Mouse (Mus musculus) spleen, embryonic (tissue): Measurements from ENCODE around the gene Ppp2r2d.

ENCODE experiments used
- CTCF ChIA-PET: fragments of 350-600 bp; sonication (Branson Sonifier 250); formaldehyde crosslinking; loops from one replicate; lab custom pipeline; 2022; lab: Charles Lee

The Ppp2r2d gene

DNA sequence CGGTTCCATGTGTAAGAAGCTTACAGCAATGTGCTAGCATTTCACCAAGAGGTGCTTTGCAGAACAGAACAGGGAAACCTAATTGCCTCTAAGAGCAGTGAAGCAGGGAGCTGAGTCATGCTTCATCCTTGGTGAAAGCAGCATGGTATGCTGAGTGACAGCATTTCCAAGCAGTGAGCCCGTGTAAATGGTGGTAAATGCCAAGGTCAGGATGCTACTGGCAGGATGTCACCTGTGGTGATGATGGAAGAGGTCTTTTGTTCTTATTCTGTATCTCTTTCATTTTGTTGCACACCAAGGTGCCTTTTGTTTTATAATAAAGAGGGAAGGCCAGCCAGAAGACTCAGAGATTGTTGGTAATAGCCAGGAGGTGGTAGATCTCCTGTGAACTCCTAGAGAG is 10.8 kb downstream of the Ppp2r2d start:
- CTCF ChIA-PET = no interaction called here

DNA sequence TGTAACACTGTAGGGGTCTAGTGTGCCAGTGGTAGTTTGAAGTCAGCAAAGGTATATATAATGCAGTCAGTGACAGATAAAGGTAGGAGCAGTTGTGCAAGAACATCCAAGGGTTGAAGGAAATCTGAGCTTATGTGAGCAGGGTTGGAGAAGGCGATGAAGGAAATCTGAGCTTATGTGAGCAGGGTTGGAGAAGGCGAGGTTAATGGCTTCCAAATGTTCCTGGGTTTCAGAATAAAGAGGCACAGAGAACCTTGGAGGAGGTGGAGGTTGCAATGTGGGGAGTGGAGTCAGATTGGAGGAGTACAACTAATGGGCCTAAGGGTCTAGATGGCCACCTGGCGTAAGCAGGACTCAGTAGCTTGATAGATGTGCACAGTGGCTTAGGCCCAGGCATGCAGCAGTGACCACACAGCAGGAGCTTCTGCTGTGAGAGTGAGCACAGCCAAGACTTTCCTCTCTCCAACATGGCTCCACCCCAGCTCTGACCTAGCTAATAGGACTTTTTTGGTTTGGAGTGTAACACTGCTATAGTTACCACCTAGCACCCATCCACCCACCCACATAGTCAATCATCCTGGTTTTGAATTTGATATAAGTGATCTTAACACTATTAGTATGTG is 18.2 kb downstream of the Ppp2r2d start:
- CTCF ChIA-PET = no interaction called here

DNA sequence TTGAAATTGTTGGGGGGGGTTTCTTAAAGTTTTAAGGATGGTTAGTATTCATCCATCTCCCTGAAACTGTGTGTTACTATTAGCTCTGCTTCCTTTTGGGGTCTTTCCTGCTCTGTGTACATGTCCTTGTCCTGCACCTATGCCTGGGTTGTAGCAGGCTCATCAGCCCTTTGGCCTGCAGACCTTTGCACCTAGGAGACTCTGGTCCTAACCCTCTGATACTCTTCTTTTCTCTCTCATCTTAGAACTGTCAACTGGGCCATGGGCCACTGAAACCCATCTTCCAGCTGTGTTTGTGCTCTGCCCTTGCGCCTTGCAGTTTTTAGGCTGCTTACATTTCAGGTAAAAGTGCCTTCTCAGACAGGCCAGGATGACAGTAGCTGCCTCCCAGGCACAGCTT is 18.9 kb downstream of the Ppp2r2d start:
- CTCF ChIA-PET = no interaction called here

DNA sequence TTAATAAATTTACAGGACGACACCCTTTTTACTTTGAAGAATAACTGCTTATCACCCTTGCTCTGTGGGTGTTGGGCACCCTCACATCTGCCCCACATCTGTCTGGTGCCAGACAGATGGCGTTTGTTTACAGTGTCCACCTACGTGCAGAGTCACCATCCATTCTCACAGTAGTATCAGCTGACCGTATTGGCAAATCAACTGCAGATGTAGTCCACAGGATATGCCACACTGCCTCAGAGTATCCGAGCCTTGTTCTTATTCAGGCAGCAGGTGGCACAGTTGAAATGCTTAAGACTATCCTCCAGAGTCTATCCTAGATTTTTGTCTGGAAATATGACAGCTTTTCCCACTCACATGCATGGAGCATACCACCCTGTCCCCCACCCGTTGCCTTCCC is 21.4 kb downstream of the Ppp2r2d start:
- CTCF ChIA-PET = no interaction called here

DNA sequence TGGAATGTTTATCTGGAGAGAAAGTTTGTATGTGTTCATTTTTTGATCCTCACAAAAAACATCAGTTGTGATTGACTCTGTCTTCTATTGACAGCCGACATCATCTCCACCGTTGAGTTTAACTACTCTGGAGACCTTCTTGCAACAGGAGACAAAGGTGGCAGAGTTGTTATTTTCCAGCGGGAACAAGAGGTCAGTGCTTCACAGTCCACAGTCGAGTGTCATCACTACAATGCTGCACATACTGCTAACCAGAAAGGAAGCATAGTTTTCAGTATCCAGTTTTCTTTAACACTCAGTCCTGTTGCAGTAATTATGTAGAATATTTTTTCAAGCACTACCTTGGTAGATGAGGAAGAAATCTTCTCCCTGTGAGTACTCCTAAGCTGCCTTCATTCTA is 22.4 kb downstream of the Ppp2r2d start:
- CTCF ChIA-PET = no interaction called here

DNA sequence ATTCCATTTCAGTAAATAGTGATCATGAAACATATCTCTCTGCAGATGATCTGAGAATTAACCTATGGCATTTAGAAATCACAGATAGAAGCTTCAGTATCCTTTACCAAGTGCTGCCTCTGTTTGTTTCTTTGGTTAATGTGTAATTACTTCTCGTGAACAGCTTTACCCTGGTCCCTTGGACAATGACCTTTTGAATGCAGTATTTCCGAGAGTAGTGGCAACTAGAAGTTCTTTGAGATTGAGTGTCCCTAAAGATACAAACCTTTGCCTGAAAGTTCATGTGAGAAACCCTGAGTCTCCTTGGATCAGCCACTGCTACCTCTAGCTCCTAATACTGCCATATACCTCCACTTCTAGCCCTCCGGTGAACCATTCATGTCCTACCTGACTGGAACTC is 27.1 kb downstream of the Ppp2r2d start:
- CTCF ChIA-PET = no interaction called here

DNA sequence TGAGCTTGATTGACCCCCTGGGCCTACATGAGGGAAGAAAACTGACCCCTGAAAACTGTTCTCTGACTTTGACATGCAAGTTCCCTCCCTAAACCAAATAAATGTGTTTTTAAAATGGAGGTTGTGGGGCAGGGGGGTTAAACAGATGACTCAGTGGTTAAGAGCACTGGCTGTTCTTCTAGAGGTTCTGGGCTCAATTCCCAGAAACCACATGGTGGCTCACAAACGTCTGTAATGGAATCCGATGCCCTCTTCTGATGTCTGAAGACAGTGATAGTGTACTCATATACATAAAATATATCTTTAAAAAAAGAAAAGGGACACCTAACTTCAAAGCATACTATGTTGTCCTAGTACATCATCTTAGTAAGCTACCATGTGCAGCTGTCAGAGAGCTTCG is 29.2 kb downstream of the Ppp2r2d start:
- CTCF ChIA-PET = no interaction called here

DNA sequence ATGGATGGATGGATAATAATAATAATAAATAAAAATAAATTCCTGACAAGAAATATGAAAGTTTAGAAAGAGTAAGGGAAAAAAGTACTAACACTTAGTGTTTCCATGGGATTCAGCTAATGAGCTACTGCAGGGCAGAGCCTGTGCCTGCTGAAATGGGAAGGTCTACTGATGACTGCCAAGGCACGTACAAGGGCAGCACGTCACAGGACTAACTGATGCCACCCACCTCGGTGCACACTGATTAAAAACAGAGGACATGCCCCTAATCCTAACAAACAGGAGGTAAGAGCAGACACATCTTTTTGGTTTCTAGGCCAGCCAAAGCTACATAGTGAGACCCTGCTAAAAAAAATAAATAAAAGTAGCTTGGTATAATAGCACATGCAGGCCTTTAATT is 37.8 kb downstream of the Ppp2r2d start:
- CTCF ChIA-PET = no interaction called here

DNA sequence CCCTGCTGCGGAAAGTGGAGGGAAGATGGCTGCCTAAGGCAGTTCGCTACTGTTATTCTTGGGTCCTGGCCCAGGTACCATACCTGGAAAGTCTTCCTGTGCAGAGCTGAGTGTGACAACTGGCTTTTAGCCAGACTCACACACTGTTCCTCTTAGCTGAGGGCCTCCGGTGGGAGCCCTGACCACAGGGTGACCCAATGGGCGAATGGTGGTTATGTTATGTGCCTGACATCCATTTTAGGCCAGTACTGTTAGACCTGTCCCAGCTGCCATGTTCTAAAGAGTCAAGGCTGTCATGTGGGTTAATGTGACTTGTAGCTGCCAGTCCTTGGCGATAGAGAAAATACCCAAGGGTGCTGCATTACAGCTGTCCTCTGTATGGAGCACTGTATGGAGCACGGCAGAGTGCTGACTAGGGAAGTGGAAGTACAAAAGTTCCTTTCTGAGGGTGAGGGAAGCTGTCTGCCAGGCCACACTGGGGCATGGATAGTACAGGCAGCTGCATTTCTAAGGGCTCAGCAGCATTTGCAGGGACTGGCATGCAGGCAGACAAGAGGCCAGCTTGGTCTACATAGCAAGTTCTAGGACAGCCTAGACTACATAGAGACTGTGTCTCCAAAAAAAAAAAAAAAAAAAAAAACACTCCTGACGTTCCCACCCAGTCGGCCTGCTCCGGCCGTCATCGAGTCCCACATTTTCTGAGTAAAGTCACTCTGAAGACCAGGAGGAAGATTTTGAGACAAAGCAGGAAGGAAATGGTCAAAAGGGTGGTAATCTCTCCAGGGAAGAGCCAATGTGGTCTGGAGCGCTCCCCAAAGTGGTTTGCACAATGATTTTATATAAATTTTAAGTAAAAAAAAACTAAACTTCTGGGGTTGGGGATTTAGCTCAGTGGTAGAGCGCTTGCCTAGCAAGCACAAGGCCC is 39.7 kb downstream of the Ppp2r2d start:
- CTCF ChIA-PET = interaction anchor here (0.6 kb wide), 1 partner anchor 379 kb away, joined by 3 read pairs; no protein-coding TSS in a partner anchor

DNA sequence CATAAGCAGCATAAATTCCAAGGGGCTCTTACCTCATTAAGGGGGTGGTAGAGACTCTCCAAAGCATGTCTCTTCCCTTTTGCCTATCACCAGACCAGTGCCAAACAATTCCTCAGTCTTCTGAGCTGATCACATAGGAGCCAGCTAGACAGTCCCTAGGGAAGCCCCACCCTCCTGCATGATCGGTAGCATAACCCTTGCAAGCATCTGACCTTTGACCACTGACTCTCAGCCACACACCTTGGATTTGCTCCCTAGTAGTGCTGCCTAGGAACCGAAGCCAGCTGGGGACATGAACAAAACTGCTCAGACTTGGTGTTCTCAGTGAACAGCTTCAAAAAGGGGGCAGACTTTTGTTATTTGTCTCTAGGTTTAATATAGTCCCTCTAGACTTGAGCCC is 52.2 kb downstream of the Ppp2r2d start:
- CTCF ChIA-PET = no interaction called here

DNA sequence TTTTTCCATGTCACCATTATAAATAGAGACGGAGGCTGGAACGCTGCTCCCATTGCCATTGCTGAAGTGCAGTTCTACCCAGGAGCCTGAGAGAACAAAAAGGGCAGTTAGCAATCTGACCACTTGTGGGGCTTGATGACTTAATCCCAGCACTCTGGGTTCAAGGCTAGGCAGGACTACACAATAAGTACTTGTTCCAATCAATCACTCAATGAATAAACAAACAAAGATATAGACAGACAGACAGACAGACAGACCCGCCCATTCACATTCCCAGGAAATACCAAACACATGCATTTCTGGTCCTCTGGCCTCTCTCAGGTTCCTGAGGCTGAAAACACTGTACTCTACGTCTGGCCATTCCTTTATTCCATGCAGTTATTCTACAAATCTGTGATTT is 52.9 kb downstream of the Ppp2r2d start:
- CTCF ChIA-PET = no interaction called here

DNA sequence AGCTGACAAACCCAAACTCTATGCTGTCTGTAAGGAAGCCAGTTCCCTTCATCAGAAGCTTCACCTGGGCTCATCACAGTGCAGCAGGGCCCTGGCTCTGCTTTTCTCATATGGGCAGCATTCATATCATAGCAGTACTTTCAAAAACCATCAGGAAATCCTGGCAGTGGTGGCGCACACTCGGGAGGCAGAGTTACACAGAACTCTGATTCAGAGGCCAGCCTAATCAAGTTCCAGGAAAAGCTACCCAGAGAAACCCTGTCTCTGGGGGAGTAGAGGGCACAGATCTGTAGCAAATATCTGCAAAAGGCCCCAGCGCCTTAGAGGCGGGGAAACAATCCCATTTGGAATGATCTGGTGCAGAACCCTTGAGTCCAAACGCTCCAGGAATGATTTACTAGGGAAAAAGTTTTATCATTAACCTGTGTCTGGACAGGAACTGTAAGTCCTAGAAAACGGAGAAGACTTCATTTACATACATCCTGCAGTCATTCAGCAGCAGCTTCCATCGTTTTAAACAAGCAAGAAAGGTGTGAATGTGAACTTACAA is 58.1 kb downstream of the Ppp2r2d start:
- CTCF ChIA-PET = no interaction called here

DNA sequence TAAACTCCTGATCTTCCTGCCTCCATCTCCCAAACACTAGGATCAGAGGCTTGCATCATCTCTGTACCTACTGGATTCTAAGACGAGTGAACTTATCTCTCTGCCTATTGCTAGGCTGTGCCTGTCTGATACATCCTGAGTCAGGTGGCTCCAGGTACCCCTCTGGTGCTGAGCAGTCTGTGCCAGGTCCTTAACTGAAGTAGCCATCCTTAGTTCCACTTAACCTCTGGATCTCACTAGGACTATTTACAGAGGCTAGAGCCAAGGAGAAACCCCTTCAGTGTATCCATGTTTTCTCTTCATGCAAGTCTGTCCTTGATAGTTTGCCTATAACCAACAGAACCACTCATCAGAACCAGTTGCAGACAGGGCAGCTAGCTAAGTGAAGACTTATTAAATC is 60.6 kb downstream of the Ppp2r2d start:
- CTCF ChIA-PET = no interaction called here

DNA sequence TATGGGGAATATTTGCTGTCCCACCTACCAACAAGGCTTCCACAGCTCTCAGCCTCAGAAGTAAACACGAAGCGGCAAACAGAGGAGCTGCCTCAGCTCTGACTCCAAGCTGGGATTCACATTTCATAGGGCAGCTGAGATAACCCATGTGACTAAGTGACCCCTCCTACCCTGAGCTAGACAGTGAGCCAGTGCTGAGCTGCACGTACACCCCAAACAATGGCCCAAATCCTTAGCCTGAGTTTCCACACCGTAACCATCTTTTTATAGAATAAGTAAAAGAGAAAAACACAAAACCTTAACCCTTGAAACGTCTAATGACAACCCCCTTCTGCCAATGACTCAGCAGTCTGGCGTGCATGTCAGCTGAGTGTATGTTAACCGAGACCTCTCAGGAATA is 61.2 kb downstream of the Ppp2r2d start:
- CTCF ChIA-PET = interaction anchor here (0.7 to 1.2 kb wide), 2 partner anchors 61 to 68 kb away, joined by 3 read pairs; partner anchors contain the start of genes Mapk1ip1 and Ppp2r2d

DNA sequence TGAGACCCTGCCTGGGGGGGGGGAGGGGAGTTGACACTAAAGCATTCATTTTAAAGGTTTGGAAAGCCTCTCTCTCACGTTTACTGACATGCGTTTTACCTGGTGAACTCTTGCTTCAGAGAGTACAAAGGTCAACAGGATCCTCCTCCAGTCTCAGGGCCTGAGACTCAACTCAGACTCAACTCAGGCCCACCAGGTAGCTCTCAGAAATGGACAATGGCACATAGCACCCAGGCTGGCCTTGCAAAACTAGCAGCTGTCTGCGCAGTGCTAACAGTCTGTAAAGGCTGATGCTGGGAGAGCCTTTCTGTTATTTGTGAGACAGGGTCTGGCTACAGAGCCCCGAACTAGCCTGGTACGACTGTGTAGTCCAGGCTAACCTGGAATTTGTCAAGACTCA is 62.1 kb downstream of the Ppp2r2d start:
- CTCF ChIA-PET = interaction anchor here (1.2 kb wide), 1 partner anchor 62 kb away, joined by 3 read pairs; the partner anchor contains the start of genes Mapk1ip1 and Ppp2r2d

DNA sequence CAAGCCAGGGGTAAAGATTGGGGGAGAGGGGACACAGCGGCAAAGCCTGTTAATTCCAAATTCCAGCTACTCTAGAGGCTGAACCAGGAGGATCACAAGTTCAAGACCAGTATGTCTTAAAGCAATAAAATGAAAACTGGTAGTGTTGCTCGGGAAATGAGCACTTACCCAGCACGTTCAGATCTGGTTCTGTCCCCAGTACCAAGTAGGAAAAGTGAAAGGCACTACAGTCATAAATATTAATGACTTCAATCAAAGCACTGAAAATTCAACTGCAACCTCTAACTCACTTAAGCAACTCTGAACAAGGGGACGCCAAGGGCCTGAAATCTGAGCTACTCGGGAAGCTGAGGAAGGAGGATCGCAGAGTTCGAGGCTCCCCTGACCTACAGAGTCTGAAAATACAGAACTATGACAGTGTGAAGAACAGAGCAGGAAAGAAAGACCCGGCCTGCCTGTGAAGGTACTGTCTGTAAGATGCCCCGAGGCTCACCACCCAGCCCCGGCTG is 62.9 kb downstream of the Ppp2r2d start:
- CTCF ChIA-PET = no interaction called here

DNA sequence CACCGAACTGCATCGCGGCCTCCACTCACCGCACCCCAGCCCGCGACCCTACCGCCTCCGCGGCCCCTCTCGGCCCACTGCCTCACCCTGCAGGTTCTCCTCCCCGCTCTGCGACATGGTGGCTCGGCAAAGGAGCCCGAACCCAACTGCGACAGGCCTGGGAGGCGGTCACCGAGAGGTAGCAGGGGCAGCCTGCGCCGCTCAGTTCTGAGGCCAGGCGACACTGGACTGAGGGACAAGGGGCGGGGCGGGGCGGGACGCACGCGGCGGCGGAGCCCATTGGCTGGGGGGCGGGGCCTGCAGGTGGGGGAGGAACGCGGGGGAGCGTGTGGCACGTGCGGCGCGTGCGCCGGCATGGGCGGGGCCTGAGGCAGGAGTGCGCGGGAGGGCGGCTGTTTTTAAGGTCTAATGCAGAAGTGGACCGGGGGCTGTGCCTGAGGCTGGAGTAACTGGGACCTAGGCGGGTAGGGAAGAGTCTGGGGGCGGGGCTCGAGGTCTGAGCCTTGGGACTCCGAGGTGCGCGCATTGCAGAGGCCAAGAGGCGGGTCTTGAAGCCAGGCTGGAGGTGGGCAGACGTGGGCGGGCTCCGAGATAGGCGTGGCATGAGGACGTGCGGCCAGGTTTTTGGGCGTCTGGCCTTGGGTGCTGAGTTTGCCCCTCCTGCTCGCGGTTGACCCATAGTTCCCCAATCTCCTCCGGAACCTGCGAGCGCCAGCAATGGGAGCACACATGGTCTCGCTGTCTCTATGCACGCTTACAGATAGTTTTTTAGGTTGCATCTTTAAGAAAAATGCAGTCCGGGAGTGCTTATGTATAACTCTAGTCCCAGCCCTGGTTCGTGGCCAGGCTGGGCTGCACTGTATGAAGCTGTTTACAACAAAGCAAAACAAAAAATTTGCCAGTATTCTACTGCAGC is 63.7 kb downstream of the Ppp2r2d start, which contains the start of gene Bnip3:
TSS of gene Bnip3 (minus strand) at position 243 of the 916 bp plus-strand sequence.
- CTCF ChIA-PET = no interaction called here

DNA sequence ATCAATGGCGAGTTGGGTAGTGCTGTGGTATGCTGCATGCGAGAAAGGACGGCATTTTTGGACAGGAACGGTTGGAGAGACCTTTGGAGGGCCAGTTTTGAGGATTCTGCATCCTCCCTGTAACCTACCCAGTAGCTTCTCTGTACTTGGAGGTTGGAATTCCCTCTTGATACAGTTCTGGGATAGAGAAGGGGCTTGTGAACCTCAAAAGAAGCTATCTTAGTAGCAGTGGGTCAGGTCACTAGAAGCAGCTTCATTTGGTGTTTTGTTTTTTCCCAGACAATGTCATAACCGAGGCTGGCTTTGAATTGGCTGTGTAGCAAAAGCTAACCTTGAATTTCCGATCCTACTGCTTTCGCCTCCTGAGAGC is 64.3 kb downstream of the Ppp2r2d start:
- CTCF ChIA-PET = no interaction called here

DNA sequence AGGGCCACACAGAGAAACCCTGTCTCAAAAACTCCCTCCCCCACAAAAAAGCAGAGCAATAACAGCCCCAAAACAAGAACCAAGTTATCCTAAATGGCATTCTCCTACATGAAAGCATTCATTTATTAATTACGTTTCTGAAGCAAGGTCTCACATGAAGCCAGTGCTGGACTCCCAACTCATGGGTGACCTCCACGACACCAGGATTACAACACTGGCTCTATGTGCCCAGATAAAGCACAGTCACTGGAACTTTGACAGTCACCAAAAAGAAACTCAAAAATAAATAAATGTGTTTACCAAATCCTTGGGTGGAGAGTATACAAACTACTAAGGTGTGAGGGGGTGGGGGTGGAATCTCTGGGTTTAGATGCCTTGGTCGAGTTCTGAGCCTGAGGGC is 67.7 kb downstream of the Ppp2r2d start:
- CTCF ChIA-PET = no interaction called here

DNA sequence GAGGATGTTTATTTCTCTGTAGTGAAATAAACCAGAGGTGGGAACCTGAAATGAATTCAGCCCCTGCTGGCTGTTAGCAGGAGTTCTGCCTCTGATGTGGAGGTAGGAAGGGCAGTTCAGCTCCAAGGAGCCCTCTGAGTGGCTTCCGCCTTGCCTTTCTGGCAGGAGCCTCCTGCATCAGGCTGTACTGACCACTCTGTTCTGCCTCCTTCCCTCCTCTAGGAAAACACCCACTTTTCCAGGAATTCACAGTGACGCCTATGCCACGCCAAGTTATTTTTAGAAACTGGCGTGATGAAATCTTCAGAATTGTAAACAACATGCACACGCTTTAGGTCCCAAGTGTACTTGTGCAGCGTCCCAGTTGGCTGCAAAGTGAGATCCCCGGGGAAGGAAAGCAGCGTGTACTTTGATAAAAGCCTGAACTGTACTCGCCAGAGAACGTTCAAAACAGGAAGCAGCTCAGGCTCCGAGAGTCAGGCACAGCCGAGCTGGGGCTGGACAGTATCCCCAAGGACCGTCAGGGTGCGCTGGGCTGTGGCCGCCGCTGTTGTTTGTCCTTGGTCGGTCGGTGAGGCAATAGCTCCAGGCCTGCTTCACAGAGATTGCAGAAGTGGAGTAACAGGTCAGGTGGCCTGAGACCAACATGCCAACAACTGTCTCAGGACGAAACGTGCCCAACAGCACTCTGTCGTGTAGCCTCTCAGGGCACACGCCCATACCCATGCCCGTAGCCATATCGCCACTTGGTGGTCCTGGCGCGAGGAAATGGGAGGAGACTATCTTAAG is 73.5 kb downstream of the Ppp2r2d start:
- CTCF ChIA-PET = no interaction called here

DNA sequence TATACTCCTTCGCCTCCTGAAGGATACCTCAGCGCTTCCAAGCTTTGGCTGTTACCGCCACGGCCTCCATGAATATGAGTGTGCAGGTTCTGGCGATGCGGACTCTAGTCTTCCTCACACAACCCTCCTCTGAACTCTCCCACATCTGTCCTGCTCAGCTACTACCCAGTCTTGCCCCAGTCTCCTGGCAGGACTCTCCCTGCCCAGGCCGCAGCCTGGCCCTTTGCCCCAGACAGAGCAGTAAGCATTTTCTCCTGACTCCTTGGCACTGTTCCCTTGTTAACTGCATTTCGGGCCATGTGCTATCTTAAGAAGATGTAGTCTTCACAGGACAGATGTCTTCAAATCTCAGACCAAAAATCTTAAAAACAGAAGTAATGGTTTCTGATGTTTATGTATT is 75.7 kb downstream of the Ppp2r2d start:
- CTCF ChIA-PET = no interaction called here
